Mouse (Mus musculus) hematopoietic stem cell, adult 5-6 weeks (primary cell): Measurements from ENCODE around the gene Sugct. TPM values are rescaled to one million over a fixed set of nuclear protein-coding genes. Genes with fewer than 3 reads are reported as not detected.
A peak's percentile ranks its signal among the peaks of the same experiment; 100 is the strongest.

Source experiments
- ATAC-seq, 2 experiments: fragments of 125-278 bp in 1 of 2; replicated peaks in 1 of 2; 2 replicates each; pipeline ENCODE4 v1.8.0; 2016 to 2017; ENCODE audit warnings: inconsistent platforms in 2 of 2, mild to moderate bottlenecking in 2 of 2, moderate number of reproducible peaks in 2 of 2, low read depth in 1 of 2, moderate TSS enrichment in 1 of 2; ENCODE audit not compliant: low FRiP score in 2 of 2, poor library complexity in 2 of 2, severe bottlenecking in 2 of 2, insufficient read depth in 1 of 2, low TSS enrichment in 1 of 2
- total RNA-seq: library from RNA; stranded (forward); fragments of 172-1452, 232-1000 nt; gene quantifications from 2 replicates; pipeline ENCODE4 v1.2.3, GENCODE M21; 2017

Gene Sugct
- total RNA-seq, 1 experiment from 2014 or later: 6.4 TPM

GRCm38 (mm10) chr13:17421875-17422274, 273.5 kb downstream of the Sugct start:
- ATAC-seq: no peak

- ATAC-seq: no peak
Measured at GRCm38 (mm10) chr13:17420557-17420956, 274.8 kb downstream of the Sugct start.

- no peak for ATAC-seq
Measured at GRCm38 (mm10) chr13:17342836-17343235, 352.5 kb downstream of the Sugct start.

GRCm38 (mm10) chr13:17335885-17336540, 359.3 kb downstream of the Sugct start:
- ATAC-seq: peak; percentile 68 to 87

GRCm38 (mm10) chr13:17326863-17327262, 368.5 kb downstream of the Sugct start:
- ATAC-seq: no peak

- ATAC-seq: no peak
Measured at GRCm38 (mm10) chr13:17301590-17301989, 393.8 kb downstream of the Sugct start.

- no peak for ATAC-seq
Measured at GRCm38 (mm10) chr13:17297462-17298005, 397.8 kb downstream of the Sugct start.

- 0 out of 4 replicates have a peak, but pooled peaks of 1 of the 2 experiments have one; percentile 20 for ATAC-seq
Measured at GRCm38 (mm10) chr13:17296912-17297311, 398.4 kb downstream of the Sugct start.

GRCm38 (mm10) chr13:17296460-17296859, 398.9 kb downstream of the Sugct start:
- no peak for ATAC-seq

GRCm38 (mm10) chr13:17291057-17291456, 404.3 kb downstream of the Sugct start:
- ATAC-seq: no peak

GRCm38 (mm10) chr13:17288377-17288776, 407.0 kb downstream of the Sugct start:
- ATAC-seq: no peak

GRCm38 (mm10) chr13:17245936-17246335, 449.4 kb downstream of the Sugct start:
- no peak for ATAC-seq

GRCm38 (mm10) chr13:17216524-17216923, 478.8 kb downstream of the Sugct start:
- ATAC-seq: no peak

- no peak for ATAC-seq
Measured at GRCm38 (mm10) chr13:17212681-17213080, 482.7 kb downstream of the Sugct start.

GRCm38 (mm10) chr13:17190180-17190762, 505.1 kb downstream of the Sugct start:
- no peak for ATAC-seq

- ATAC-seq: peak; percentile 93 to 95
Measured at GRCm38 (mm10) chr13:17185253-17185652, 510.1 kb downstream of the Sugct start.

GRCm38 (mm10) chr13:17165917-17166316, 529.4 kb downstream of the Sugct start:
- ATAC-seq: no peak

- no peak for ATAC-seq
Measured at GRCm38 (mm10) chr13:17164721-17165120, 530.6 kb downstream of the Sugct start.
